Mouse (Mus musculus) NIH3T3 (cell line): ENCODE measurements around the gene Tprn.

Source experiments
- DNase-seq: peaks from one replicate; pipeline ENCODE4 v3.0.0-alpha.2; 2012; ENCODE audit warnings: low read depth

The Tprn gene

DNA sequence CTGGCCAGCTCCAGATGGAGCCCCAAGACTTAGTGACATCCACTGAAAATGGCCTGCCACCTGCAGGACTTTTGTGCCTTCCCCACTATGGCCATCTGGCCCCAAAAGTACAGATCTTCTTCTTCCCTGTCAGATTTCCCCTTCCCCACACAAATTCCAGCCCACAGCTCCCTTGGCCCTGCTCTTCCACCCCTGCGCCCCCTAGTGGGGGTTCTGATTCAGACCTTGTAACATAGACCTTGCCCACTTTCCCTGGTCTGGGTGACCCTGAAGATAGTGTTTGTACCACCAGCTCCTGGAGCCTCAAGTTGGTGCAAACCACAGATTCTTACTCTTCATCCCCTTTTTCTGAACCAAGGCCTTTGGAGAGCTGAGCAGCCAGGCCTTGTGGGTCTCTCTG is 30.4 kb downstream of the Tprn start:
- peak; percentile 89 for DNase-seq

DNA sequence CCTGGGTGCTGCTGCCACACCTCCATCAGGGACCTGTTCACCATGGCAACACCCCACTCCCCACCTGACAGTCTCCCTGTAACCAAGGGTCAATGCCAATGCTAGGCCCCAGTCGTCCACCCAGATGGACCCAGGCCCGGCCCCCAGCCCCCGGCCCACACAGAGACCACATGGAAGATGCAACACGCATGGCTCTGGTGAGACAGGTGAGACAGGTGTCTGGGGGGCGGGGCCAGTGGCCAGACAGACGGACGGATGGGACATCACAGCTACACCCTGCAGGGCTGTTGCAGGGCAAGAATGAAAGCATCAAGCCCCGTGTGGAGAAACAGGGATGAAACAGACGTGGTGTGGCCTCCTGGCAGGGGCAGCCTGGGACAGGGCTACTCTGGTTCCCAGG is 31.3 kb downstream of the Tprn start:
- no peak for DNase-seq

DNA sequence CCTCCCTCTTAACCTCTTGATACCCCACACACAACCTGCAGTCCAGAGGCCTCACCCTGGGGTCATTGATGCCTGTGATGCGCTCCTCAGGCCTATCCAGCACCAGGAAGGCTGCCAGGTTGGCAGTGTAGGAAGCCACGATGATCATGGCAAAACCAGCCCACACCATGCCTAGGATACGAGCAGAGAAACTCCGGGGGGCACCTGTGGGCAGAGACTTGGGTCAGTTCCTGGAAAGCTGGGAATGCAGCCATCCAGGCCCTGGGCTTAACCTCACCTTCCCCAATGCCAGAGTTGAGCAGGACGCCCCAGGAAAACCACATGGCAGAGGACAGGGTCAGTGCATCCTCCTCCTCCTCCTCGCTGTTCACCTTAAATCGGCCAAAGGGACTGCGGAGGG is 34.7 kb downstream of the Tprn start:
- no peak for DNase-seq

DNA sequence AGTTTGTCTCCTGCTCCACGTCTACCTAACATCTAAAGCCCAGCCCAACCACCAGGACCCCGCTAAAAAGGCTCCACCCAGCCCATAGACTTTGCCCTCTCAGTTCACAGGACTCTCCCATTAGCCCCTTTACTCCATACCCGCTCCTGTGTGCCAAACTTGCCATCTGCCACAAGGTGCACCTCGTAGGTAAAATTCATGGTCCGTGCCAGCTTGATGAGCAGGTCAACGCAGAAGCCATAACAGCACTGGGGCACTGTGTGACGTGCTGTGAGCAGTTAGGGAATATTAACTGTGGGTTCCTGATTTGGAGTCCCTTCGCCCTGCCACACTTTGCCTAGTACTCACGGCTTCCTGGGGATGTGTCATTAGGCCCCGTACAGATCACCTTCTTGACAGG is 35.6 kb downstream of the Tprn start:
- DNase-seq: no peak

DNA sequence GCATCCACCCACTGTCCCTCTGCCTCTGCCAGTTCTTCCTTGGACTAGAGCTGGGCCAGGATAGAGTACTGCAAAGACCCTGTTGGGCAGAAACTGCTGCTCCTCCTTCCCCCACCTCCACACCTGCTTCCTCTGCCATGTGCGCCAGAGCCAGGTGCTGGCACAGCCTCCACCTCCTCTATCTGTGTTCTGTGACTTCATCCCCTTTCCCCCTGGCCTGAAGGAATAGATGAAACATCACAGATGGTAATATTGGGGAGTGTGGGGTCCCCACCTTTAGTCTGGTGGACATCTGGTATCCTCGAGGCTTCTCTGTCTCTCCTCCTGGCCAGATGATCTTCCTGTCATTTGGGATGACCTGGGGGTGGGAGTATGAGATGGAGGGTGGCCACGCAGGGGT is 41.0 kb downstream of the Tprn start:
- no peak for DNase-seq

DNA sequence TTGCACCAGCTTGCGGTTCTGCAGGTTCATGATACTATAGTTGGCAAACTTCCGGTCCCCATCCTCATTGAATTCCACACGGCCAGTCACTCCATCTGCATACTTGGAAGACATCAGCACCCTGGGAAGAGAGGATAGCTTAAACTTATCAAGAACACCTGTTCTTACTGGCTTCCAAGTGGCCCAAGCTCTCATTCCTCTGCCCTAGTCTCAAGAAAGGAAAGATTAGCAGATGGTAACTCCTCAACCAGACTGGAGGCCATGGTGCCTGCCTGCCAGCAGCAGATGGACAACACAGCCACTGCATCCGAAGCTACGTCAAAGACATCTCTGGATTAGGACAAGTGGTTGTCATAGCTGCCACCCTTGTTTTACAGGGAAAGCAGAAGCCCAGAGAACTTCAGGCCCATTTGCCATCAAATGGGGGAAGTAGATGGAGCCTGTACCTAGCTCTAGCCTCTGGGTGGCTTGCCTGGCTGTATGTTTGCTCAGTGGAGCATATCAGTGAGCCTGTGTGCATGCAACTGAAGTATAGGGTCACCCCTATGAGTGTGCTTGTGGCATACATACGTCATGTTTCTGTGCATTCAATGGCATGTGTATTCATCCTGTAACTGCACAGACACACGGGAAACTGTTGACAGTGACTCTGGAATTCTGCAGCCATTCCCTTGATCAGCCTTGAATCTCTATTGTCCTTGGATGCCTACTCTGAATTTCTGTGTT is 41.7 kb downstream of the Tprn start:
- no peak for DNase-seq

DNA sequence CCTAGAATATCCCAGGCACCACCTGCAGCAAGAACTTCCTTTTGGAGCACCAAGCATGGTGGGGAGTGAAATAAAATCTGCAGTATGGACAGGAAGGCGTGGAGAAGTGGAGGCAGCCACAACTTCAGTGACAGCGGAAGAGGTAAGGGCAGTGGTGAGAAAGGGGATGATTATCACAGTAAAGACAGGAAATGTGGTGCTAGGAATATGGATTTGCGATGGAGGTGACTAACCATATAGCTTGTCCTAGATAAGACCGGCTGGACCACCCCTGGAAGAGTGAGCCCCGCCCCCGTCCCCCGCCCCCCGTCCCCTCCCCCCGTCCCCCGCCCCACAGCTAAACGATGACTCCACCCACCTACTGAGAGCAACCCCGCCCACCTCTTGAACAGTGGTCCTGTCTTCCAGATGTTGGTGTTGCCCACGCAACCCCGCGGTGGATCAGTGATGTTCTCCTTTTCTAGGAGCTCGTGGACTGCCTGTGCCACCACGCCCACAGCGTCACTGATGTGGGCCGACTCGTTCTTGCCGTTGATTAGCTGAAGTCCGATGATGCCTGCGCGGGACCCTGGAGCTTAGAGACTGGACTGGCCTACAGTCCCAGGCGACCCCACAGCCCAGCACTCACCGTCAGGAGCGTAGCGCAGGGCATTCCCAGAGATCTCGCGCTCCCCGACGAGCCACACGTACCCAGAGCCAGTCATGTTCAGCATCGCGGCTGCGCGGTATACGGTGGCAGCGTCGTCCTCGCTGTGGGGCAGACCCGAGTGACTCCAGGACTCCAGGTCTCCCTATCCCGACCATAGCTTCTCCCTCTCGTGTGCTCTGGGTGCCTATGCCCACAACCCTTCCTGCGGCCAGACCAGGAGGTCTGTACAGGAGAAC is 42.5 kb downstream of the Tprn start:
- no peak for DNase-seq

DNA sequence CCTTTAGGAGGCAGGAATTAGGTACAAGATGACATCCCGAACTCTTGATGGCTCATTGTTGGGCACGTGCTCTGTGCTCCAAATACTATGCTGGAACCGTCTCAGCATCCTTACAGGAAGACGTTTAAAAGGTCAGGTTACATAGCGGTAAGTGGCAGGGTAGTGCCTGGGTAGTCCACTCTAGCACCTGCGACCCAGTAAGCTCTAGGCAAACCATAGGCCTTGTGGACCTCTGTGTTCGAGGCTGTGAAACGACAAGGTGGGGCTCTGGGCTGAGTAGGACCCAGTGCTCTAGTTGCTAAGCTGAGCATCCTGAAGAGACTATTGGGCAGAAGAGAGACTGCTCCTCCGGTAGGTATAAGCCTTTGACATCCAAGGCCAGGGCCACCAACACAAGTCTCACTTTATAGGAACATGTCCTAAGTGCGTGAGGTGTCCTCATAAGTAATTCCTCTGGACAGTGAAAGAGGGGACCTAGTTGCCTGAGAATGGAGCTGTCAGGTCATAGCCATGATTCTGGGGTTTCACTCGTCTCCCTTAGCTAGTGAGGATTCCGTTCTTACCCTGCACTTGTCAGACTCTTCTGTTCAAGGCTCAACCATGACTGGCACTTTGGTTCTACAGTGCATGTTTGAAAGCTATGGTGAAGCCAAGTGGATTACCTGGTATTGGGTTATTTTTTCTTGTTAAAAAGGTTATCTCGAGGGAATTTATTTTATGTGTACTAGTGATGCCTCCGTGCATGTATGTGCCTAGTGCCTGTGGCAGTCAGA is 43.4 kb downstream of the Tprn start:
- DNase-seq: no peak

DNA sequence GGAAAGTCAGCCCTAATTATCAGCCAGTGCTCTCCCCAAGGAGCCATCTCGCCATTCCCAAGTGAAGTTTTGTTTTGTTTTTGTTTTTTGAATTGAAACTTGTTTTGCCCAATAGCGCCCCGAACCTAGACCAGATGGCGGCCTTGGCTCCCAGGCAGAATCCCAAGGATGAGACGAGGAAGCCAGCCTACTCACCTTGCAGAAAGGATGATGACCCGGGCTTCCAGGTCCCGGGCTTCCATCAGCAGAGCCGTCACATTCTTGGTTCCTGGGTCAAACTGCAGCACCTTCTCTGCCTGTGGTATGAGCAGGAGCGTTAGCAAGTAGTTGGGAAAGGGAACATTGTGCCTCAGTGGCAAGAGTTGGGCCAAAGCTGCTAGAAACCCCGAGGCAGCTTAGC is 47.8 kb downstream of the Tprn start:
- no peak for DNase-seq

DNA sequence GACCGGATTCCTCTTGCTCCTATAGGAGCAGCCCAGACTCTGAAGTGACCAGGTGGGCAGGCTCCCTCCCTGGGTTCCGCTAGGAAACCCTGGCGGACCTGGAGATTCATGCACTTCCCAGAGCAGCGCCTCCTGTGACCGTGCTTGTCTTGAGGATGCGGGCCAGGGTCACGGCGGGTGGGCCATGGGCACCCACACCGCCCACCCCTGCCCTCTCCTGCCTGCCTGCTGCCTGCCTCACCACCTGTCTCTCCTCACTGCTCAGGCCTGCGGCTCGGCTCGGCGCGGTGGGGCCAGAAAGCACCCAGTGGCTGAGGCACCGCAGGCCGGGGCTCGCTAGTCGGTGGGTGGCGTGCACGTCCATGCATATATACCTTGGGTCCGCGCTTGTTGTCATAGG is 48.6 kb downstream of the Tprn start:
- no peak for DNase-seq

DNA sequence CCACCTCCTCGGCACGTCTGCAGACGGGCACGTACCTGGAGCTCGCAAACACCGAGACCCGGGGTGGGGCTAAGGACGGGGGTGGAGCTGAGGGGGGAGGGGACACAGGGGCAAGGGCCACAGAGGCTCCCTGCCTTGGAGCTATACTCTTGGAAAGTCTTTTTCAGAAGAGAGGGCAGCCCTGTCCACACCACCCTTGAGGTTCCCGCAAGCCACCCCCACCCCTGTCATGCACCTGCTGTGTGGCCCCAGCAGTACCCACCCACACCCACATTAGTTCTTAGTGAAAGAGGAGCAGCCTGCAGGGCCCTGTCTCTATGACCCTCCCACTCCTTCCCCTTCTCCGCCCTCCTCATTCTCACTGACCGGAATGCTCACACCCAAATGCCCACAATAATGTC is 49.1 kb downstream of the Tprn start:
- no peak for DNase-seq

DNA sequence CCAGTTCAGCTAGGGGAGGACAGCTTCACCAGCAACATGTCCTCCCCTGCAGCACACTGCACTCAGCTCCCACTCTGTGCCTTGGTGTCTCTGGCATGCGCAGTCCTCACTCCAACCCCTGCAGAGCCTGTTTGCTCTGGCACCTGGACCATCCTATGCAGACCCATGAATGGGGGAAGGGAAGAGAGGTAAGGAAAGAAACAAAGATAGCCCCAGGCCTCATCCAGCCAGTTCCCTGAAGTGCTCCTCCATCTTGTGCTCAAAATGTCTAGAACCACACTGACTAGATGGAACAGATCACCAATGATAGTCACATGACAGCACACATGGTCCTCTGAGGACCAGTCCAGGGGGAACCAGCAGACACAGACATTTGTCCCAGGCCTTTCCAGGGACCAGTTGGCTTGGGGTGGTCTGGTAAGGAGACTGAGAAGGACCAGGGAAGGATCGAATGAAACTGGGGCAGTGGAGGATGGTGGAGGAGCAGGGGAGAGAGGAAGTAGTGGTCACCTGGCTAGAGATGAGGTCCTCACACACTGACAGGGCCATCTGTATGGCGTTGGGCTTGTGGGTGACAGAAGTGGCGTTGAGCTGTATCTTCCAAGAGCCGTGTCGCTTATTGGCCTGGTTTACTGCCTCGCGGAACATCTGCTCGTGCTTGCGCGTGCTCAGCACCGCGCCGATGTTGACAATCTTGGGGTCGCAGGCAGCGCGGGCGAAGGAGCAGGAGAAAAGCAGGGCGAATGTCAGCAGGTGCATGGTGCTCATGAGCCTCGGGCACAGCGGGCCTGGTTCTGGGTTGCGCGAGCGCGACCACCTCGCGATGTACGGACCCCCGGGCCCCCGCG is 55.9 kb downstream of the Tprn start:
- DNase-seq: no peak

DNA sequence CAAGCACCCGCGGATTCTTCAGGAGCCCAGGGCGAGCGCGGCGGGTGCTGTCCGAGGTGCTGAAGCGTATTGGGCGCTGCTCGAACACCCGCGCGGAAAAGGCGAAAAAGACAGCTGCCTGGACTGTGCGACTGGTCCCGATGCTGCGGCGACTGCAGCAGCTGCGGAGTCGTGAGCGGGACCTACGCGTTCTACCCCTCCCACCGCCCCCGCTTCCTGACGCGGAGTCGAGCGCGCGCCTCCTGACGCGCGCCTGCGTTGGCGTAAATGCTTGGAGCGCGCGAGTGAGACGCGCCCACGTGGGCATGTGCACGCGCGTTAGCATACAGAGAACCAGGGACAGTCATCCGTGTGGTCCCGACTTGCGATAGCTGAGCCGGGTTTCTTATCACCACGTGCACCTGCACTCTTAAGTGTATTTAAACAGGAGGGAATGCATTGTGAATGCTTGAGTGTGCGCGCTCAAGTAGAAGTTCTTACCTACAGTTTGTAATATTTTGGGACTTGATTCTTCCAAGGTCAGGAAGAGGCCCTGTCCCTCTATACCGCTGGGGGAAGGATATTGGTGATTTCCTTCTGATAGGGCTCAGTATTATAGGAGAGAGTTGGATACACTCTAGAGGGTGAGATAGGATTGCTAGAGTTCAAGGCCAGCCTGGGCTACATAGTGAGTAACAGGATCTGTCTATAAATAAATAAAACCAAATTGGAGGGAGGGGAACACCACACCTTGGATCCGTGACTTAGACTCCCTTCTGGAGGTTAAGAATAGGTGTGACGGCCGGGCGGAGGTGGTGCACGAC is 56.8 kb downstream of the Tprn start, which contains the start of gene Grin1:
Gene Grin1 (minus strand): TSS at position 217 of the 803 bp plus-strand sequence.
- no peak for DNase-seq
